Mouse (Mus musculus) CH12.LX (cell line): ENCODE results near the gene Anapc15-ps. TPM values are rescaled to one million over a fixed set of nuclear protein-coding genes. Genes with fewer than 3 reads are reported as not detected.
A peak's percentile ranks its signal among the peaks of the same experiment; 100 is the strongest.

Experiments used
- DNase-seq: peaks from one replicate; pipeline ENCODE4 v3.0.0-alpha.2; 2013; ENCODE audit errors: extremely low read depth
- H3K27ac ChIP-seq: 2 replicates; pipeline ENCODE4 v1.5.1; 2012; ENCODE audit warnings: low read depth, mild to moderate bottlenecking, control low read depth, moderate library complexity; ENCODE audit not compliant: insufficient read depth
- H3K27me3 ChIP-seq: replicated peaks from 2 replicates; pipeline ENCODE3; 2012; ENCODE audit warnings: inconsistent platforms
- H3K36me3 ChIP-seq, 2 experiments: replicated peaks in 1 of 2; 2 replicates each; pipeline versions ENCODE3 to v1.6.1; 2012; ENCODE audit warnings: inconsistent platforms in 1 of 2, low read length in 1 of 2, mild to moderate bottlenecking in 1 of 2, mixed read lengths in 1 of 2, moderate library complexity in 1 of 2; ENCODE audit not compliant: control insufficient read depth in 1 of 2, insufficient read depth in 1 of 2
- H3K4me1 ChIP-seq, 2 experiments: 2 replicates each; pipeline ENCODE4 v1.6.1; 2012; ENCODE audit warnings: inconsistent platforms in 1 of 2, moderate library complexity in 1 of 2; ENCODE audit not compliant: insufficient read depth in 2 of 2, control insufficient read depth in 1 of 2
- H3K4me2 ChIP-seq: 2 replicates; pipeline ENCODE4 v1.6.1; 2012; ENCODE audit warnings: low read depth, mild to moderate bottlenecking, control low read depth; ENCODE audit not compliant: poor library complexity, insufficient read depth, severe bottlenecking
- H3K4me3 ChIP-seq, 3 experiments: fragments of 150-350 bp in 1 of 3; sonication (generic) in 1 of 3; replicated peaks in 1 of 3; 2 replicates each; pipeline versions ENCODE3 to v1.5.1; 2011 to 2012; ENCODE audit warnings: low read depth in 2 of 3, low read length in 2 of 3, mild to moderate bottlenecking in 2 of 3, moderate library complexity in 2 of 3, control low read depth in 1 of 3, improper control_type of control experiment in 1 of 3, inconsistent platforms in 1 of 3, mixed read lengths in 1 of 3; ENCODE audit not compliant: poor library complexity in 1 of 3
- H3K79me2 ChIP-seq: replicated peaks from 2 replicates; pipeline ENCODE4 v1.6.1; 2012; ENCODE audit warnings: mild to moderate bottlenecking, moderate library complexity; ENCODE audit not compliant: control insufficient read depth, poor library complexity, insufficient read depth, severe bottlenecking; ENCODE audit errors: extremely low read depth
- H3K9ac ChIP-seq: 2 replicates; pipeline ENCODE4 v1.6.1; 2012; ENCODE audit warnings: low read depth, mild to moderate bottlenecking, control low read depth, moderate library complexity; ENCODE audit not compliant: insufficient read depth
- H3K9me3 ChIP-seq: replicated peaks from 2 replicates; pipeline ENCODE3; 2012; ENCODE audit warnings: low read length, inconsistent platforms, mixed read lengths
- BHLHE40 ChIP-seq: IDR thresholded peaks from 2 replicates; pipeline ENCODE4 v1.6.1; 2011; ENCODE audit warnings: mild to moderate bottlenecking, low read depth, low read length, improper control_type of control experiment
- CHD1 ChIP-seq: IDR thresholded peaks from 2 replicates; pipeline ENCODE4 v1.6.1; 2012; ENCODE audit warnings: low read depth, low read length, improper control_type of control experiment, inconsistent platforms
- CHD2 ChIP-seq: IDR thresholded peaks from 2 replicates; pipeline ENCODE4 v1.6.1; 2011; ENCODE audit warnings: low read length, improper control_type of control experiment
- CTCF ChIP-seq, 2 experiments: IDR thresholded peaks in 1 of 2; conservative IDR thresholded peaks in 1 of 2; 2 replicates each; pipeline ENCODE4 v1.5.1; 2011 to 2012; ENCODE audit warnings: low read depth in 2 of 2, low read length in 2 of 2, improper control_type of control experiment in 1 of 2, inconsistent platforms in 1 of 2, mild to moderate bottlenecking in 1 of 2, moderate library complexity in 1 of 2
- E2F4 ChIP-seq: IDR thresholded peaks from 2 replicates; pipeline ENCODE4 v1.6.1; 2011; ENCODE audit warnings: low read depth, low read length, improper control_type of control experiment; ENCODE audit not compliant: insufficient replicate concordance
- ELF1 ChIP-seq: IDR thresholded peaks from 2 replicates; pipeline ENCODE4 v1.6.1; 2014; ENCODE audit warnings: low read depth, mild to moderate bottlenecking, inconsistent platforms, low read length, improper control_type of control experiment
- EP300 ChIP-seq: IDR thresholded peaks from 2 replicates; pipeline ENCODE4 v1.6.1; 2011; ENCODE audit warnings: low read length, improper control_type of control experiment
- ETS1 ChIP-seq: conservative IDR thresholded peaks from 2 replicates; pipeline ENCODE4 v1.6.1; 2012; ENCODE audit warnings: low read depth, mild to moderate bottlenecking, inconsistent platforms, low read length, improper control_type of control experiment, moderate library complexity
- GABPA ChIP-seq: IDR thresholded peaks from 2 replicates; pipeline ENCODE4 v1.6.1; 2012; ENCODE audit warnings: low read depth, low read length, improper control_type of control experiment, inconsistent platforms; ENCODE audit not compliant: insufficient replicate concordance
- HCFC1 ChIP-seq: IDR thresholded peaks from 2 replicates; pipeline ENCODE4 v1.6.1; 2012; ENCODE audit warnings: low read depth, mild to moderate bottlenecking, inconsistent platforms, low read length, improper control_type of control experiment
- IRF4 ChIP-seq: IDR thresholded peaks from 2 replicates; pipeline ENCODE4 v1.6.1; 2014; ENCODE audit warnings: low read depth, mild to moderate bottlenecking, inconsistent platforms, low read length, improper control_type of control experiment
- JUN ChIP-seq: IDR thresholded peaks from 2 replicates; pipeline ENCODE4 v1.6.1; 2011; ENCODE audit warnings: low read depth, mild to moderate bottlenecking, low read length, improper control_type of control experiment, moderate library complexity; ENCODE audit not compliant: insufficient read depth
- JUND ChIP-seq: conservative IDR thresholded peaks from 2 replicates; pipeline ENCODE4 v1.6.1; 2011; ENCODE audit warnings: low read depth, low read length, improper control_type of control experiment
- KAT2A ChIP-seq: IDR thresholded peaks from 2 replicates; pipeline ENCODE4 v1.6.1; 2012; ENCODE audit warnings: low read length, improper control_type of control experiment, inconsistent platforms; ENCODE audit not compliant: insufficient replicate concordance
- MAFK ChIP-seq: IDR thresholded peaks from 2 replicates; pipeline ENCODE4 v1.6.1; 2011; ENCODE audit warnings: low read length, improper control_type of control experiment; ENCODE audit not compliant: insufficient replicate concordance
- MAX ChIP-seq: IDR thresholded peaks from 2 replicates; pipeline ENCODE4 v1.6.1; 2011; ENCODE audit warnings: low read length, improper control_type of control experiment
- MAZ ChIP-seq: IDR thresholded peaks from 2 replicates; pipeline ENCODE4 v1.6.1; 2012; ENCODE audit warnings: low read depth, mild to moderate bottlenecking, inconsistent platforms, low read length, improper control_type of control experiment, moderate library complexity
- MEF2A ChIP-seq: IDR thresholded peaks from 2 replicates; pipeline ENCODE4 v1.6.1; 2014; ENCODE audit warnings: low read depth, mild to moderate bottlenecking, inconsistent platforms, low read length, improper control_type of control experiment, borderline replicate concordance
- MXI1 ChIP-seq: IDR thresholded peaks from 2 replicates; pipeline ENCODE4 v1.6.1; 2011; ENCODE audit warnings: mild to moderate bottlenecking, low read depth, low read length, improper control_type of control experiment
- MYC ChIP-seq: IDR thresholded peaks from 2 replicates; pipeline ENCODE4 v1.6.1; 2011; ENCODE audit warnings: low read depth, mild to moderate bottlenecking, improper control_type of control experiment, low read length
- NELFE ChIP-seq: IDR thresholded peaks from 2 replicates; pipeline ENCODE4 v1.6.1; 2011; ENCODE audit warnings: low read depth, low read length, improper control_type of control experiment
- NRF1 ChIP-seq: IDR thresholded peaks from 2 replicates; pipeline ENCODE4 v1.6.1; 2014; ENCODE audit warnings: low read depth, mild to moderate bottlenecking, inconsistent platforms, low read length, improper control_type of control experiment, moderate library complexity
- PAX5 ChIP-seq: IDR thresholded peaks from 2 replicates; pipeline ENCODE4 v1.6.1; 2012; ENCODE audit warnings: low read length, inconsistent platforms, mixed read lengths
- POLR2A ChIP-seq: IDR thresholded peaks from 2 replicates; pipeline ENCODE4 v1.6.1; 2011; ENCODE audit warnings: low read depth, mild to moderate bottlenecking, improper control_type of control experiment, low read length
- POLR2AphosphoS2 ChIP-seq: IDR thresholded peaks from 2 replicates; pipeline ENCODE4 v1.6.1; 2011; ENCODE audit warnings: low read depth, low read length, improper control_type of control experiment
- RAD21 ChIP-seq: IDR thresholded peaks from 2 replicates; pipeline ENCODE4 v1.6.1; 2011; ENCODE audit warnings: low read depth, mild to moderate bottlenecking, low read length, improper control_type of control experiment, moderate library complexity
- RCOR1 ChIP-seq: conservative IDR thresholded peaks from 2 replicates; pipeline ENCODE4 v1.6.1; 2012; ENCODE audit warnings: low read depth, mild to moderate bottlenecking, inconsistent platforms, low read length, improper control_type of control experiment
- SIN3A ChIP-seq: IDR thresholded peaks from 2 replicates; pipeline ENCODE4 v1.6.1; 2012; ENCODE audit warnings: low read length, improper control_type of control experiment, inconsistent platforms
- SMC3 ChIP-seq: IDR thresholded peaks from 2 replicates; pipeline ENCODE4 v1.6.1; 2011; ENCODE audit warnings: low read depth, low read length, improper control_type of control experiment
- TBP ChIP-seq: conservative IDR thresholded peaks from 2 replicates; pipeline ENCODE4 v1.6.1; 2011; ENCODE audit warnings: low read depth, low read length, improper control_type of control experiment
- TCF12 ChIP-seq: IDR thresholded peaks from 2 replicates; pipeline ENCODE4 v1.6.1; 2014; ENCODE audit warnings: low read depth, mild to moderate bottlenecking, inconsistent platforms, low read length, improper control_type of control experiment
- UBTF ChIP-seq: IDR thresholded peaks from 2 replicates; pipeline ENCODE4 v1.6.1; 2012; ENCODE audit warnings: low read depth, mild to moderate bottlenecking, inconsistent platforms, low read length, improper control_type of control experiment, moderate library complexity
- USF1 ChIP-seq: IDR thresholded peaks from 2 replicates; pipeline ENCODE4 v1.6.1; 2014; ENCODE audit warnings: low read depth, mild to moderate bottlenecking, inconsistent platforms, low read length, improper control_type of control experiment
- USF2 ChIP-seq: conservative IDR thresholded peaks from 2 replicates; pipeline ENCODE4 v1.6.1; 2011; ENCODE audit warnings: low read depth, low read length, improper control_type of control experiment
- ZC3H11A ChIP-seq: IDR thresholded peaks from 2 replicates; pipeline ENCODE4 v1.6.1; 2012; ENCODE audit warnings: low read depth, mild to moderate bottlenecking, inconsistent platforms, low read length, improper control_type of control experiment
- ZKSCAN1 ChIP-seq: IDR thresholded peaks from 2 replicates; pipeline ENCODE4 v1.6.1; 2012; ENCODE audit warnings: low read depth, inconsistent platforms, low read length, improper control_type of control experiment, borderline replicate concordance
- ZMIZ1 ChIP-seq: IDR thresholded peaks from 2 replicates; pipeline ENCODE4 v1.6.1; 2012; ENCODE audit warnings: low read depth, mild to moderate bottlenecking, inconsistent platforms, low read length, improper control_type of control experiment
- ZNF384 ChIP-seq: IDR thresholded peaks from 2 replicates; pipeline ENCODE4 v1.6.1; 2012; ENCODE audit warnings: low read depth, low read length, improper control_type of control experiment, inconsistent platforms
- dilution Hi-C: fragments of 300-500 bp; cut with MboI; formaldehyde crosslinking; loops from 2 replicates; pipeline ENCODE4 v1.14.3; 2020; ENCODE audit warnings: low sequenced_read_pairs; ENCODE audit not compliant: extremely low pct_unique_long_range_greater_than_20kb, extremely low pct_ligation_motif_present
- in situ Hi-C: fragments of 300-500 bp; cut with MboI; formaldehyde crosslinking; loops from 3 replicates; pipeline ENCODE4 v1.14.3; 2019; ENCODE audit warnings: low sequenced_read_pairs, low pct_ligation_motif_present, low pct_unique_long_range_greater_than_20kb, mixed read lengths
- polyA plus RNA-seq: library from polyadenylated mRNA; unstranded; fragments of >175 nt; gene quantifications from 2 replicates; pipeline ENCODE4 v1.2.1, GENCODE M21; 2012; ENCODE audit warnings: low read depth; ENCODE audit not compliant: insufficient read length
- total RNA-seq, 2 experiments: library from RNA; depleted of rRNA; stranded (reverse); fragments of 300-350 nt in 1 of 2; fragments of >200 nt in 1 of 2; gene quantifications; 2 replicates each; pipeline ENCODE4 v1.2.3; 2012 to 2014

Anapc15-ps gene
- total and polyA plus RNA-seq, 3 experiments, result 2.8 TPM; not detected in 2

DNA sequence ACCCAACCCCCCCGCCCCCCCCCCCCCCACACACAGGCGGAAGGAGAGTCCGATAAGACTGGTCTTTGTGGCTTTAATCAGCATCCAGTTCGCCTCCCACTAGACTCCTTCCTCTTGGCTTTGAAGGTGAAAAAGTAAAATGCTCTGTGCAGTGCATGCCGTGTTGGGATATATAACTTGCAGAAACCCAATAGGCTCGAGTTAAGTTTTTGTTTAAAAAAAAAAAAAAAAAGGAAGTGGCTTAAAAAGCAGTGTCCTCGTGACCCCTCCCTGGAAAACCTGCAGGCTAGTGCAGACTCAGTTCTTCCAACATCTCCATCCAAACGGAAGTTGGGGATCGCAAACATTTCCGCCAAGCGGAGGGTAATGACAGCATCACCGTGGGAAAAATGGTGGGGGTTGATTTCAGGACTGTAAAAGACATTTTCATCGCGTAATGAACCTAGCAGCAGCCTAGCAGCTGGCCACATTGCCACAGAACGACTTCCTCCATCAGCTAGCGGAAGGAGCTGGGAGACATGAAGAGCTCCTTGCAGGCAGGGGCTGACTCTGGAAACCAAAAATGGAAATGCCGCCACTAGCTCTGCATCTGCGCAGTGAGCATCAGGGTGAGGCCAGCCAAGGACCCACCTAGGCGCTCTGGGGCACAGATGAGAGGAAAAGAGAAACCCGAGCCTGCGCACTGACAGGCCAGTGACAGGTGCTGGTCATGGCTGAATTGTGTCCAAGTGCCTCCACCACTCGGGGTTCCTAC lies 4.3 kb upstream of the Anapc15-ps start:
- DNase-seq, result peak; percentile 85
- H3K27ac ChIP-seq, result no peak overlapping the region
- no peaks in the 10 kb centered on the region for H3K79me2 ChIP-seq
- peaks cover 0 to 25% of the 10 kb centered on the region in 2 experiments; a peak in 2 of 4 replicates for H3K4me1 ChIP-seq
- H3K27me3 ChIP-seq, result no peaks in the 10 kb centered on the region
- dilution Hi-C loops, result no loop called here
- H3K36me3 ChIP-seq, result no peaks in the 10 kb centered on the region
- H3K4me2 ChIP-seq, result peak overlapping the region; percentile 63
- H3K9me3 ChIP-seq, result peaks cover 2% of the 10 kb centered on the region
- peak overlapping the region; percentile 12 for H3K9ac ChIP-seq
- in situ Hi-C loops, result no loop called here
- H3K4me3 ChIP-seq, result peak overlapping the region; percentile 51 to 62 (median 59)
- TF ChIP-seq POLR2A, result peak; percentile 60
- no peak for TF ChIP-seq CHD2
- TF ChIP-seq RAD21, result no peak
- TF ChIP-seq MAFK, result 0 out of 2 replicates have a peak, but pooled peaks have one; percentile 36
- TF ChIP-seq GABPA, result no peak
- TF ChIP-seq NELFE, result no peak
- 0 out of 2 replicates have a peak, but pooled peaks have one; percentile 13 for TF ChIP-seq E2F4
- peak; percentile 37; the same call in 1 of the 2 replicates for TF ChIP-seq MAZ
- TF ChIP-seq KAT2A, result no peak
- no peak for TF ChIP-seq CTCF (conservative IDR thresholded peaks at IDR 0.05 in 1 of 2, IDR thresholded peaks at IDR 0.05 in 1 of 2; ENCODE audit: low read depth in 2 of 2, low read length in 2 of 2)
- TF ChIP-seq BHLHE40, result peak; percentile 45
- TF ChIP-seq NRF1, result peak; percentile 93
- peak; percentile 90 for TF ChIP-seq ZNF384
- TF ChIP-seq ELF1, result peak; percentile 46; the same call in 1 of the 2 replicates
- no peak for TF ChIP-seq ZKSCAN1
- 0 out of 2 replicates have a peak, but pooled peaks have one; percentile 3 for TF ChIP-seq CHD1
- TF ChIP-seq MYC, result no peak
- no peak for TF ChIP-seq MAX
- TF ChIP-seq MXI1, result no peak; the same call in 1 of the 2 replicates
- TF ChIP-seq USF2, result no peak
- TF ChIP-seq ZMIZ1, result no peak
- 0 out of 2 replicates have a peak, but pooled peaks have one; percentile 14 for TF ChIP-seq HCFC1
- TF ChIP-seq ETS1, result peak; percentile 74
- peak; percentile 23; the same call in 1 of the 2 replicates for TF ChIP-seq RCOR1
- TF ChIP-seq UBTF, result no peak
- TF ChIP-seq USF1, result peak; percentile 32; the same call in 1 of the 2 replicates
- TF ChIP-seq MEF2A, result peak; percentile 74; the same call in 1 of the 2 replicates
- no peak for TF ChIP-seq ZC3H11A
- TF ChIP-seq IRF4, result no peak
- no peak for TF ChIP-seq TBP
- TF ChIP-seq PAX5, result no peak
- TF ChIP-seq JUND, result no peak; the same call in 1 of the 2 replicates
- TF ChIP-seq EP300, result peak; percentile 67
- TF ChIP-seq TCF12, result peak; percentile 15; the same call in 1 of the 2 replicates
- 0 out of 2 replicates have a peak, but pooled peaks have one; percentile 11 for TF ChIP-seq SIN3A
- no peak for TF ChIP-seq POLR2AphosphoS2
- TF ChIP-seq JUN, result no peak
- TF ChIP-seq SMC3, result no peak; the same call in 1 of the 2 replicates
